In the genomic region with DNA sequence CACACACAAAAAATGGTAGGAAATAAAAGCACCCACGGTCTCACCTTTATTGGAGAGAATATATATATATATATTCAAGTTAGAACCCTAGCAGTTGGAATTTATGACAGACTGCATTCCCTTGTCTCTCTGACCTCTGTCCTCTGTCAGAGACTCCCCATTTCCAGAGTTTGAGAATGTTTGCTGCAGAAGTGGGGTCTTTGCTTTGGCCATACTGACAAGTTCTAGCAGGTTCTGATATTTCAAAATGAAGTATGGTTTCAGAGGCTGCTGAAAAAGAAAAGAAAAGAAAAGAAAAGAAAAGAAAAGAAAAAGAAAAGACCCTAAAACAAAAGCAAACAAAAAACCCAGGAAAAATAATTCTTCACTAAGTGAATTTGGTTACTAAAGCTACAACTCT, we compare ENCODE assay signal across 36 mouse cellular contexts. TPM values are rescaled to one million over a fixed set of nuclear protein-coding genes. Genes with fewer than 3 reads are reported as not detected.
"Had no signal": no experiment of that assay in that cellular context is flagged by ENCODE, and none has a peak within 500 bp of the region (broad histone marks: within the 10 kb centered on the region; RNA-seq: fewer than 3 reads in every experiment).

No protein-coding gene starts in this region.

- ATAC-seq: liver, embryonic 12.5 days; liver, postnatal 0 days; lung, postnatal 0 days; midbrain, embryonic 13.5 days; midbrain, embryonic 15.5 days; midbrain, embryonic 16.5 days had no signal

- H3K4me3 ChIP-seq: left cerebral cortex, adult 2 months; limb, embryonic 10.5 days; limb, embryonic 12.5 days; limb, embryonic 13.5 days; limb, embryonic 15.5 days; liver, embryonic 12.5 days; liver, embryonic 13.5 days; liver, embryonic 15.5 days; lung, embryonic 15.5 days; megakaryocyte, embryonic 14.5 days; midbrain, embryonic 12.5 days; midbrain, embryonic 13.5 days; midbrain, embryonic 15.5 days; myocyte had no signal

- H3K27me3 ChIP-seq: limb, embryonic 13.5 days; limb, embryonic 15.5 days; lung, embryonic 15.5 days had no signal

- H3K9me3 ChIP-seq: limb, embryonic 10.5 days; limb, embryonic 12.5 days; limb, embryonic 13.5 days; limb, embryonic 15.5 days; liver, embryonic 12.5 days; liver, embryonic 13.5 days; liver, embryonic 15.5 days; lung, embryonic 15.5 days; megakaryocyte, embryonic 14.5 days; midbrain, embryonic 12.5 days; midbrain, embryonic 13.5 days; midbrain, embryonic 15.5 days had no signal

- H3K27ac ChIP-seq: left cerebral cortex, adult 2 months; limb, embryonic 10.5 days; limb, embryonic 12.5 days; limb, embryonic 13.5 days; limb, embryonic 15.5 days; liver, embryonic 12.5 days; liver, embryonic 13.5 days; liver, embryonic 14.5 days; liver, embryonic 15.5 days; lung, embryonic 15.5 days; macrophage; midbrain, embryonic 12.5 days; midbrain, embryonic 13.5 days; midbrain, embryonic 15.5 days had no signal

- DNase-seq: left cerebral cortex, postnatal 4 days; liver; liver, embryonic 13.5 days; liver, postnatal 0 days; lung, adult 18-20 months; lung, adult 2 months; lung, postnatal 10 days; lung, postnatal 14 days; lung, postnatal 36 days; midbrain, embryonic 14.5 days had no signal

- H3K4me2 ChIP-seq: limb, embryonic 12.5 days; limb, embryonic 13.5 days; limb, embryonic 15.5 days; liver, embryonic 11.5 days; liver, embryonic 12.5 days; liver, embryonic 13.5 days; liver, embryonic 15.5 days; lung, embryonic 14.5 days; lung, embryonic 15.5 days; midbrain, embryonic 12.5 days; midbrain, embryonic 13.5 days; midbrain, embryonic 15.5 days had no signal

- H3K9ac ChIP-seq: limb, embryonic 12.5 days; limb, embryonic 13.5 days; limb, embryonic 15.5 days; liver, embryonic 12.5 days; liver, embryonic 13.5 days; liver, embryonic 14.5 days; liver, embryonic 15.5 days; liver, postnatal 0 days; lung, embryonic 14.5 days; lung, embryonic 15.5 days; midbrain, embryonic 12.5 days; midbrain, embryonic 13.5 days; midbrain, embryonic 15.5 days had no signal

- H3K36me3 ChIP-seq: limb, embryonic 10.5 days; limb, embryonic 12.5 days; limb, embryonic 13.5 days; limb, embryonic 15.5 days; liver, embryonic 12.5 days; liver, embryonic 13.5 days; liver, embryonic 15.5 days; lung, embryonic 15.5 days; midbrain, embryonic 12.5 days; midbrain, embryonic 13.5 days; midbrain, embryonic 15.5 days had no signal

RNA-seq across cellular contexts. Expression of a gene that starts 58.0 kb away (rescaled TPM):
- total RNA-seq: liver, adult 2 months; megakaryocyte, adult 5-6 weeks; megakaryocyte-erythroid progenitor cell, adult 5-6 weeks; monocyte, adult 5-6 weeks had no signal
- polyA plus RNA-seq: limb, embryonic 10.5 days; limb, embryonic 13.5 days; liver, adult 2 months; liver, embryonic 11.5 days; liver, embryonic 12.5 days; liver, embryonic 13.5 days; liver, embryonic 15.5 days; liver, embryonic 16.5 days; liver, postnatal 0 days; lung, embryonic 14.5 days; lung, embryonic 15.5 days; lung, embryonic 16.5 days; lung, postnatal 0 days; macrophage; neural tube, embryonic 11.5 days had no signal
